Mouse (Mus musculus) lung, adult 2 months (tissue): ENCODE measurements around the gene Faim.

Experiments
- CTCF ChIP-seq: fragments of 200-500 bp; IDR thresholded peaks from 2 replicates; pipeline ENCODE4 v1.5.1; 2011; ENCODE audit warnings: mild to moderate bottlenecking, low read length, control low read depth; ENCODE audit not compliant: insufficient read depth
- POLR2A ChIP-seq: fragments of 200-500 bp; IDR thresholded peaks from 2 replicates; pipeline ENCODE4 v1.6.1; 2011; ENCODE audit warnings: low read depth, mild to moderate bottlenecking, control low read depth, low read length, borderline replicate concordance; ENCODE audit errors: extremely low read depth

GRCm38 (mm10) chr9:99001326-99001725 is 15.2 kb downstream of the Faim start:
- TF ChIP-seq CTCF (no peak), POLR2A (no peak)
